Mouse (Mus musculus) mesoderm, embryonic 11.5 days (tissue): ENCODE results near the gene Rad23a.
"Not testable (repeated sequence)": the region's sequence is repeated elsewhere in the genome, so short reads cannot be mapped to it uniquely, and the experiment has no call there.

ENCODE experiments used
- DNase-seq: peaks from one replicate; pipeline ENCODE4 v3.0.0-alpha.2; 2012; ENCODE audit warnings: low read depth, low spot score

Gene Rad23a

GRCm38 (mm10) chr8:84841514-84841913, 1.0 kb upstream of the Rad23a start:
- DNase-seq: no peak

GRCm38 (mm10) chr8:84839875-84840247, 604 bp downstream of the Rad23a start:
- DNase-seq: no peak

GRCm38 (mm10) chr8:84839411-84839810, 1.1 kb downstream of the Rad23a start:
- DNase-seq: no peak

- no peak for DNase-seq
Observed at GRCm38 (mm10) chr8:84838513-84838912, 2.0 kb downstream of the Rad23a start.

- no peak for DNase-seq
Observed at GRCm38 (mm10) chr8:84837912-84838470, 2.5 kb downstream of the Rad23a start.

GRCm38 (mm10) chr8:84837149-84837911, 3.1 kb downstream of the Rad23a start:
- DNase-seq: peak; percentile 81

GRCm38 (mm10) chr8:84834866-84835855, 5.3 kb downstream of the Rad23a start:
- DNase-seq: no peak

- no peak for DNase-seq
Observed at GRCm38 (mm10) chr8:84834002-84834865, 6.2 kb downstream of the Rad23a start.

GRCm38 (mm10) chr8:84832759-84833742, 7.4 kb downstream of the Rad23a start:
- DNase-seq: no peak

GRCm38 (mm10) chr8:84832034-84832717, 8.3 kb downstream of the Rad23a start:
- DNase-seq: peak; percentile 80

GRCm38 (mm10) chr8:84831490-84831889, 9.0 kb downstream of the Rad23a start, which contains the start of gene Gadd45gip1:
Gene Gadd45gip1 (plus strand): TSS chr8:84831522.
- no peak for DNase-seq

GRCm38 (mm10) chr8:84826518-84826917, 13.9 kb downstream of the Rad23a start:
- DNase-seq: not testable (repeated sequence)

GRCm38 (mm10) chr8:84825636-84826035, 14.8 kb downstream of the Rad23a start:
- DNase-seq: no peak

- peak; percentile 80 for DNase-seq
Observed at GRCm38 (mm10) chr8:84823653-84824052, 16.8 kb downstream of the Rad23a start.

- no peak for DNase-seq
Observed at GRCm38 (mm10) chr8:84822723-84823122, 17.7 kb downstream of the Rad23a start, which contains the start of gene Dand5. Gene Dand5 (minus strand): TSS chr8:84822823.

- DNase-seq: no peak
Observed at GRCm38 (mm10) chr8:84816117-84816516, 24.3 kb downstream of the Rad23a start.

- DNase-seq: peak; percentile 93
Observed at GRCm38 (mm10) chr8:84815547-84815946, 24.9 kb downstream of the Rad23a start.

GRCm38 (mm10) chr8:84814555-84815441, 25.7 kb downstream of the Rad23a start:
- DNase-seq: no peak
